13 mouse cellular contexts compared by ENCODE assay signal in the genomic region with DNA sequence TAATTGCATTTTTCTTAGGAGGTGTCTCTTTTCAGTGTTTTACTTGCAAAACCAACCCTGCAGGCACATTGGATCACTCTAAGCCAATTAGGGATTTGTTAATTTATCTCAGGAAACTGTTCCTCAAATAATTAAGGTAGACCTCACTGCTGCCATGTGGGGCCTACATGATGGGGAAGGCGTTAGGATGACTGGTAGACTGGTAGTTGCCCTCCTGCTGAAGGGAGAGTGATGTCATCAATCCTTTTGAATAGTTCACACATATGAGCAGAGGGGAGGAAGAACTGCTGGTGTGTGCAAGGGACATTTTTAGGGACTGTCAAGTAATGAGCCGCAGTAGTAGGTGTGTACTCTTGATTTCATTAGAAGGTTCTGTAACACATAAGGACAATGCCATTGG.
"Had no signal": no experiment of that assay in that cellular context is flagged by ENCODE, and none has a peak within 500 bp of the region (broad histone marks: within the 10 kb centered on the region; RNA-seq: fewer than 3 reads in every experiment).

No protein-coding gene starts in this region.

- H3K27me3 ChIP-seq: megakaryocyte, embryonic 14.5 days; midbrain, embryonic 13.5 days; midbrain, embryonic 15.5 days; neural tube, embryonic 12.5 days had no signal

- H3K9ac ChIP-seq: lung, embryonic 14.5 days; midbrain, embryonic 13.5 days; midbrain, embryonic 15.5 days; neural tube, embryonic 12.5 days had no signal

- DNase-seq: lung, adult 18-20 months; lung, embryonic 14.5 days; lung, postnatal 10 days; right cerebral cortex, postnatal 14 days; thymus, adult 18-20 months; thymus, postnatal 14 days; thymus, postnatal 36 days had no signal

- H3K4me3 ChIP-seq: megakaryocyte, embryonic 14.5 days; midbrain, embryonic 13.5 days; midbrain, embryonic 15.5 days; neural tube, embryonic 12.5 days had no signal

- H3K27ac ChIP-seq: macrophage; midbrain, embryonic 13.5 days; midbrain, embryonic 15.5 days; neural tube, embryonic 12.5 days had no signal

- H3K36me3 ChIP-seq: midbrain, embryonic 13.5 days; midbrain, embryonic 15.5 days; neural tube, embryonic 12.5 days had no signal

- ATAC-seq: midbrain, embryonic 15.5 days had no signal

- H3K4me2 ChIP-seq: lung, embryonic 14.5 days; midbrain, embryonic 11.5 days; midbrain, embryonic 13.5 days; midbrain, embryonic 15.5 days; neural tube, embryonic 12.5 days had no signal

- H3K9me3 ChIP-seq: midbrain, embryonic 13.5 days; midbrain, embryonic 15.5 days; neural tube, embryonic 12.5 days had no signal

- H3K4me1 ChIP-seq: megakaryocyte, embryonic 14.5 days; midbrain, embryonic 13.5 days; midbrain, embryonic 15.5 days; neural tube, embryonic 12.5 days had no signal
